Mouse (Mus musculus) heart, embryonic 10.5 days (tissue): ENCODE data around the gene Arhgef38. TPM values are rescaled to one million over a fixed set of nuclear protein-coding genes. Genes with fewer than 3 reads are reported as not detected.

Experiments used
- DNase-seq: peaks from one replicate; pipeline ENCODE4 v3.0.0-alpha.2; 2017; ENCODE audit warnings: low spot score
- H3K27ac ChIP-seq: fragments of 300-500 bp; sonication (generic); 2 replicates; pipeline ENCODE4 v1.5.1; 2016; ENCODE audit warnings: mild to moderate bottlenecking
- H3K27me3 ChIP-seq: fragments of 300-500 bp; sonication (generic); 2 replicates; pipeline ENCODE4 v1.6.1; 2016; ENCODE audit warnings: mild to moderate bottlenecking; ENCODE audit not compliant: poor library complexity, insufficient read depth, severe bottlenecking
- H3K36me3 ChIP-seq: fragments of 300-500 bp; sonication (generic); 2 replicates; pipeline ENCODE4 v1.6.1; 2016; ENCODE audit warnings: mild to moderate bottlenecking, moderate library complexity
- H3K4me1 ChIP-seq: fragments of 300-500 bp; sonication (generic); 2 replicates; pipeline ENCODE4 v1.6.1; 2016; ENCODE audit warnings: mild to moderate bottlenecking
- H3K4me3 ChIP-seq: fragments of 300-500 bp; sonication (generic); 2 replicates; pipeline ENCODE4 v1.5.1; 2016; ENCODE audit warnings: mild to moderate bottlenecking, moderate library complexity
- H3K9me3 ChIP-seq: fragments of 300-500 bp; sonication (generic); 2 replicates; pipeline ENCODE4 v1.6.1; 2016; ENCODE audit warnings: mild to moderate bottlenecking, moderate library complexity
- WGBS: fragments of 180-500 bp; shearing (Covaris S2); methylation state at CpG from one replicate; pipeline ENCODE4 v1.1.7; 2016; 5-methylcytosine and 5-hydroxymethylcytosine counted together
- polyA plus RNA-seq: library from polyadenylated mRNA; unstranded; fragments of >200 nt; fragmentation: Nextera tagmentation; extraction: Ambion mirVana; gene quantifications from 2 replicates; pipeline ENCODE4 v1.2.1, GENCODE M21; 2016

The Arhgef38 gene
- polyA plus RNA-seq = not detected in 2 replicates

- Histone ChIP-seq H3K27me3 (no peaks in the 10 kb centered on the region), H3K27ac (no peak within 1 kb of the TSS), H3K36me3 (no peaks in the 10 kb centered on the region), H3K9me3 (no peaks in the 10 kb centered on the region), H3K4me1 (no peaks in the 10 kb centered on the region), H3K4me3 (no peak within 1 kb of the TSS)
- no peak for DNase-seq
- WGBS = 55% methylated on average over 12 of the region's 12 CpGs
These were observed at the start of gene Arhgef38 for GRCm38 (mm10) chr3:133234821-133235295. Gene Arhgef38, minus strand, starts transcription at chr3:133234949.

DNA sequence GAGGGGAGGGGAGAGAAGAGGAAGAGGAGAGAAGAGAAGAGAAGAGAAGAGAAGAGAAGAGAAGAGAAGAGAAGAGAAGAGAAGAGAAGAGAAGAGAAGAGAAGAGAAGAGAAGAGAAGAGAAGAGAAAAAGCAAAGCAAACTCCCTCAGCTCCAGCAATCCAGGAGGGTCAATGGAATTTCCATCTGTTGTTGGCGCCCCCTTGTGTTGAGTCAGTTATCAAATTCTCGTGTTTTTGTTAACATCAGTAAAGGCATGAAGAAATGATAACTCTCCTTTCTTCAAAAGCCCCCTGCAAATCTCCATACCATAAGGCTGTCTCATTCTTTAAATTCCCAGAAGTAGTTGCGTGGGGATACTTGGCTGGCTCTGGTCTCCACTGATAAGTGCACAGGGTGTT lies 37.1 kb upstream of the Arhgef38 start:
- no peak for DNase-seq
- Histone ChIP-seq H3K27me3 (no peaks in the 10 kb centered on the region), H3K36me3 (no peaks in the 10 kb centered on the region), H3K4me1 (no peaks in the 10 kb centered on the region), H3K9me3 (no peaks in the 10 kb centered on the region), H3K27ac (no peak overlapping the region), H3K4me3 (no peak overlapping the region)
- 15% methylated on average over 3 of the region's 3 CpGs for WGBS

GRCm38 (mm10) chr3:133258860-133259259 lies 24.1 kb upstream of the Arhgef38 start:
- no peaks in the 10 kb centered on the region for H3K27me3 ChIP-seq
- H3K27ac ChIP-seq = no peak overlapping the region
- no peak overlapping the region for H3K4me3 ChIP-seq
- no peaks in the 10 kb centered on the region for H3K4me1 ChIP-seq
- no peak for DNase-seq
- no peaks in the 10 kb centered on the region for H3K36me3 ChIP-seq
- WGBS = 83% methylated on average over 2 of the region's 2 CpGs
- H3K9me3 ChIP-seq = no peaks in the 10 kb centered on the region

GRCm38 (mm10) chr3:133255842-133256241 lies 21.1 kb upstream of the Arhgef38 start:
- H3K4me3 ChIP-seq = no peak overlapping the region
- H3K9me3 ChIP-seq = no peaks in the 10 kb centered on the region
- no peaks in the 10 kb centered on the region for H3K27me3 ChIP-seq
- no peaks in the 10 kb centered on the region for H3K4me1 ChIP-seq
- DNase-seq = no peak
- H3K27ac ChIP-seq = no peak overlapping the region
- H3K36me3 ChIP-seq = no peaks in the 10 kb centered on the region
- 88% methylated on average over 4 of the region's 4 CpGs for WGBS

GRCm38 (mm10) chr3:133244027-133244426 lies 9.3 kb upstream of the Arhgef38 start:
- H3K27me3 ChIP-seq = no peaks in the 10 kb centered on the region
- WGBS = 83% methylated on average over 9 of the region's 9 CpGs
- no peak for DNase-seq
- no peaks in the 10 kb centered on the region for H3K36me3 ChIP-seq
- no peaks in the 10 kb centered on the region for H3K4me1 ChIP-seq
- no peak overlapping the region for H3K27ac ChIP-seq
- no peak overlapping the region for H3K4me3 ChIP-seq
- H3K9me3 ChIP-seq = no peaks in the 10 kb centered on the region

DNA sequence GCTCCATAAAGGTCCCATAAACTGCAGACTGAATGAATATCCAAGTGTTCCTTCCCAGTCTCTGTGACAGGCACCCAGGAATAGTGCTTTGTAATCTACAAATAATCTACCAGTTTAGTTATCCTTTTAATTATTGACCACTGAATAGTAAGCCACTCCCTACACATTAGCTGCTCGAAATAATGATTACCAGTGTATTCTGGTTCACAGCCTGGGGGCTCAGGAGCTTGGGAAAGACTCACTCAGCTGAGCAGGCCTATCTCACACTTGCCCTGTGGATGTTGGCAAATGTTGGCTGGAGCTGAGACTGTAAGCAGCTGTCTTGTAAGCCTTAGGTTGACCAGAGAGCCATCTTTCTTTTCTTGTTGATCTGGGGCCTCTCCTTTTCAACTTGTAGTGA lies 7.2 kb upstream of the Arhgef38 start:
- no peaks in the 10 kb centered on the region for H3K4me1 ChIP-seq
- H3K27ac ChIP-seq = no peak overlapping the region
- WGBS = 63% methylated on average over 1 of the region's 1 CpGs
- H3K4me3 ChIP-seq = no peak overlapping the region
- DNase-seq = no peak
- H3K9me3 ChIP-seq = no peaks in the 10 kb centered on the region
- H3K36me3 ChIP-seq = no peaks in the 10 kb centered on the region
- H3K27me3 ChIP-seq = no peaks in the 10 kb centered on the region

- no peaks in the 10 kb centered on the region for H3K9me3 ChIP-seq
- no peaks in the 10 kb centered on the region for H3K36me3 ChIP-seq
- no peak overlapping the region for H3K27ac ChIP-seq
- 59% methylated on average over 9 of the region's 9 CpGs for WGBS
- H3K4me3 ChIP-seq = no peak overlapping the region
- no peak for DNase-seq
- no peaks in the 10 kb centered on the region for H3K27me3 ChIP-seq
- no peaks in the 10 kb centered on the region for H3K4me1 ChIP-seq
These were observed 756 bp downstream of the Arhgef38 start for GRCm38 (mm10) chr3:133233993-133234392.

DNA sequence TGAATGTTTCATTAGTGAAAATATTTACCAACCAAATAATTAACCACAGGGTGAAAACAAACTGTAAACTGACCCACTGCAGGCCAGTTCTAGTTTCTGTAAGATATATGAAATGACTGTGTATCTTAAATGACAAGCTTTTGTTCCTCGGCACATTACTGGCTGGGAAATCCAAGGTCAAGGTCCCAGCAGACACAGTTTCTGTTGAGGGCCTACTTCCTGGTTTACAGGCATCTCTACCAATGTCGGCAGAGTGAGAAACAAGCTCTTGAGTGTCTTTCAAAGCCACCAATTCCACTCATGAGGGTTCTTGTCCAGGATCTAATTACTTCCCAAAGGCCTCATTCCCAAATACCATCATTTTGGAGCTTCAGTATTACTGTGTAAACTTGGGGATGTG lies 4.3 kb downstream of the Arhgef38 start:
- Histone ChIP-seq H3K9me3 (no peaks in the 10 kb centered on the region), H3K4me3 (no peak overlapping the region), H3K4me1 (no peaks in the 10 kb centered on the region), H3K36me3 (no peaks in the 10 kb centered on the region), H3K27me3 (no peaks in the 10 kb centered on the region), H3K27ac (no peak overlapping the region)
- WGBS = 77% methylated on average over 2 of the region's 2 CpGs
- no peak for DNase-seq

GRCm38 (mm10) chr3:133229594-133229993 lies 5.2 kb downstream of the Arhgef38 start:
- Histone ChIP-seq H3K27ac (no peak overlapping the region), H3K4me1 (no peaks in the 10 kb centered on the region), H3K27me3 (no peaks in the 10 kb centered on the region), H3K9me3 (no peaks in the 10 kb centered on the region), H3K4me3 (no peak overlapping the region), H3K36me3 (no peaks in the 10 kb centered on the region)
- no peak for DNase-seq

- Histone ChIP-seq H3K9me3 (no peaks in the 10 kb centered on the region), H3K27ac (no peak overlapping the region), H3K4me1 (no peaks in the 10 kb centered on the region), H3K4me3 (no peak overlapping the region), H3K36me3 (no peaks in the 10 kb centered on the region), H3K27me3 (no peaks in the 10 kb centered on the region)
- no peak for DNase-seq
- WGBS = 83% methylated on average over 19 of the region's 19 CpGs
These were observed 7.3 kb downstream of the Arhgef38 start for GRCm38 (mm10) chr3:133227258-133228012.

- Histone ChIP-seq H3K27me3 (no peaks in the 10 kb centered on the region), H3K4me1 (no peaks in the 10 kb centered on the region), H3K36me3 (no peaks in the 10 kb centered on the region), H3K9me3 (no peaks in the 10 kb centered on the region), H3K27ac (no peak overlapping the region), H3K4me3 (no peak overlapping the region)
- 86% methylated on average over 7 of the region's 7 CpGs for WGBS
- no peak for DNase-seq
These were observed 16.2 kb downstream of the Arhgef38 start for GRCm38 (mm10) chr3:133218501-133218900.

GRCm38 (mm10) chr3:133215198-133215819 lies 19.4 kb downstream of the Arhgef38 start:
- no peak for DNase-seq
- H3K36me3 ChIP-seq = no peaks in the 10 kb centered on the region
- no peak overlapping the region for H3K4me3 ChIP-seq
- no peak overlapping the region for H3K27ac ChIP-seq
- no peaks in the 10 kb centered on the region for H3K9me3 ChIP-seq
- H3K27me3 ChIP-seq = no peaks in the 10 kb centered on the region
- 79% methylated on average over 5 of the region's 5 CpGs for WGBS
- no peaks in the 10 kb centered on the region for H3K4me1 ChIP-seq

DNA sequence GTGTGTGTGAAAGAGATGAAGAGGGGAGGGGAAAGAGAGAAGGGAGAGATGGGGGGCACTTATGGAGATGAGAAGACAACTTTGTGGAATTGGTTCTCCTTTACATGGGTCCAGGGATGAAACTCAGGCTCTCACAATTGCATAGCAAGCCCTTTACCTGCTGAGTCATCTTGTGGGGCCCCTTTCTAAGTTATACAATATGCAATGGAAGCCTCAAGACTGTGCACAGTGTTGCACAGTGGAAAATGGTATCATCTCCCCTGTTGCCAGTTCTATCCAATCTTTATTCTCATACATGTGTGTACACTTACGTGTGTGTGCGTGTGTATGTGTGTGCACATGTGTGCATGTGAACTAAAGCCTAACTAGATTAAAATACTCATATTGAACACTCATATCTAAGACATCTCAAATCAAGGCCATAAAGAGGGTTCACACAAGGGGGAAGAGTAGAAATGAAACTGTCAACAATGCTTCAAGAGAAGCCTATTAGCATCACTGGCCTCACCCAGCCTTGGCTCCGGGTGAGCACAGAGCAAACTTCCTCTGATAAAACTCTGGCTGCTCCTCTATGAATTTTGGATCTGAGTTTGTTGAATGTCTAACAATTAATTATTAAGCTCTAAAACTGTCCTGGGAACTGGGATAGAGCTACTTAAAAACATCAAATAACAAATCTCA lies 21.2 kb downstream of the Arhgef38 start:
- H3K4me3 ChIP-seq = no peak overlapping the region
- H3K36me3 ChIP-seq = no peaks in the 10 kb centered on the region
- no peaks in the 10 kb centered on the region for H3K4me1 ChIP-seq
- no peak for DNase-seq
- WGBS = 84% methylated on average over 3 of the region's 3 CpGs
- H3K9me3 ChIP-seq = no peaks in the 10 kb centered on the region
- H3K27ac ChIP-seq = no peak overlapping the region
- H3K27me3 ChIP-seq = no peaks in the 10 kb centered on the region
